Mouse (Mus musculus): Measurements from ENCODE around the gene Bend7.

Gene Bend7

DNA sequence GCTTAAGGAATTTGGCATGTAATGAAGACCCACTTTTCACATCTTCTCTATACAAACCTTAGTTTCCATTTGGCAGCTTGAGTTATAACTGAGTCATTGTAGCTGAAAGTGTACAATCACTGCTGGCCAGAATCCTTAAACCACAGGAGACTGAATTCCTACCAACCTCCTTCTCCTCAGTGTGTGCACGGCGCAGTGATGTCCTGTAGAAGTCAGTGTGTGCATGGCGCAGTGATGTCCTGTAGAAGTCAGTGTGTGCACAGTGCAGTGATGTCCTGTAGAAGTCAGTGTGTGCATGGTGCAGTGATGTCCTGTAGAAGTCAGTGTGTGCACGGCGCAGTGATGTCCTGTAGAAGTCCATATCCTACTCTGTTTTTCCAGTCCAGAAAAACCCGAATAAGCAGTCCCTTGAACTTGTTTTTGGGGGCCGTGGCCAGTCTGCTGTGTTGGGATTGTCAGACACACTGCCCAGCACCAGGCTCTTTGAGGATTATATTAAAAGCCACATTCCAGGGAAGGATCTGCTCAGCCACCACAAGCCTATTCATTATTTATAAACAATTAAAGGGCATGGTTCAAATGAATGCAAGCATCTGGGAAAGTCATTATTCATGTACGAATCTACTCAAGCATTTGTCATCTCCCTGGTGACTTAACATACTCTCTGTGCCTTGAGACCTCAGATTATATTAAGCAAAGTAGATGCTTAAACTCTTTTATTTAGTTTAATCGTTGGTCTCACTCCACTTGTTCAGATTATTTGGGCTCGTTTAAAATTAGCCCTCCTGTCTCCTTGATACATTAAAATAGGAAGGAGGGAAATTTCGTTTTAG lies 65.4 kb downstream of the Bend7 start:
- no peak for DNase-seq

DNA sequence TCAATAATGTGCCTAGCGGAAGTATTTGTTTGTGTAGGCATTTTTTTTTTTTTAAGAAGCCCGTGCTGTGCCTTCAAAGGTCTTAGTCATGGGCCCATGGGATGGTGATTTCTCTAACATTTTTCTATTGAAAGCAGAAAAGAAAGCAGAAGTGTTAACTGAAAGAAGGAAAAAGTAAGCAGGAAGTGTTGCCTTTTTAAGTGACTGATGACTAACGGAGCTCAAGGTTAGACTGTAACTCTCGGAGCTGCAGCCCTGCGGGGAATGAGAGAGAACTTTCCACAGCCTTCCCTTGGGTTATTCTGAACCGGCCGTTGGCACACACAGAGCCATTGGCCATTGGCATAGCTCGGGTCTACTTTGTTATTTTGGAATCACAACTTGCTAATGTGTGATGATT lies 66.4 kb downstream of the Bend7 start:
- DNase-seq, result no peak

DNA sequence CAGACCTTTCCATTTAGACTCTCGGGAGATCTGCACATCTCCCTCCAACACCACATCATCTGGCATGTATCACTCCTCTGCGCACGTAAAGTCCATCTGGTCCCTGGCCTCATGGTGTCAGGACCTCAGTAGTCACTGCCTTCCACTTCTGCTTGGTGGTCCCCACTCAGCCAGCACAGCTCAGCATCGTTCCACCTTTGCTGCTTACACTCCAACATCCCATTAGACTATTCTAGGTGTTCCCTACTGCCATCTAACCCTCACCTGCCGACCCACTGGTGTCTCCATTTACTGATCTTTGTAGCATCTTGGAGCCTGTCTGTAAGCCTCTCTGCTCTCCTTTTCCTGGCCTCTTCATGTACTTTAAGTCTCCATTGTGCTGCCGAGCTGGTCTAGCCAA lies 67.4 kb downstream of the Bend7 start:
- DNase-seq, result no peak

DNA sequence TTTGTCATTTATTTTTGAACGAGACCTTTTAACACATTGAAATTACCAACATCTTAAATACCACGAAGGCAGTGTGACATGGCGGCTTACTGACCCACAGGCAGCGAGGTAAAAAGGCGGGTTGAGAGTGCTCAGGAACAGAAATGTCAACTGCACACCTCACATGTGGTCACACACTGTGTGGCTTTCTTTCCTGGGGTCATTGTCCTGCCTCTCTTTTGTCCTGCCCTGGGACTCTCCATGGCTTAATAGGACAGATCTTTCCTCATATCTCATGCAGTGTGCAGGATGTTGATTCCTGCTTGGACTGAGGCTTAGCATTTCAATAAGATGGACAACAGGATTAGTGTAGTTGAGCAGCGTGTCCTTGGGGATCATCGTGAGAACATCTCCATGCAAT lies 69.6 kb downstream of the Bend7 start:
- no peak for DNase-seq

DNA sequence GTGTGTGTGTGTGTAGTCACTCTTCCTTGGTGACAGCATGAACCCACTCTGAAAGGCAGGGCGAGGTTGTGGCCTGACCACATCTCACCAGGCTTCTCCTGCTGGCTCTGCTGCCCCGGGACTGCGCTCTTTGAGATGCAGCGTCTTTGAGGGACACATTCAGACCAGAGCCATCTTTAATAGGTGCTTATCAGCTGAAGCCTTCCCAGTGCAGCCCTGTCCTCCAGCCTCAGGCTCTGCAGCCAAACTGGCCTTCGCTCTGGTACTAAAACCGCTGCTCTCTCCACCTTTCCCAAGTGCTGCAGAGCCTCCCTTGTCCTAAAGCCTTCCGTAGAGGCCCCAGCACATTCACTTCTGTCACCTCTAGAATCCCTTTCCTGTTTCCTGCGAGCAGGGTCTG lies 74.0 kb downstream of the Bend7 start:
- DNase-seq, result no peak

DNA sequence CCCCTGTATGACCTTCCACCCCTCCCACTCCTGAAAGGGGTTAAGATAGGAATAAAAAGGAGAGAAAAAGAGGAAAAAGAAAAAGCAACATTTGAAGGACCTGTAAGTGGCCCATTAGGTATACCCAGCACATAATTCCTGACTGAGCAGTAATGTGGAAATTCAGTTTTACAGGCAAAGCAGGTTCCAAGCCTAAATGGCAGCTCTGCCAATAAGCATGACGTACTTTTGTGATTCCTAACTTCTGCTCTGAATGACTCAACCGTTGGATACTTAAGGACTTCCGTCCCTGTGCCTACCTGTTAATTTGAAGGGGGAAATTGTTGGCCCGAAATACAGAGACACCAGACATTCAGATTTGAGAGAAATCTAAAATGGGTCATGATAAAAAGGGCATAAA lies 74.9 kb downstream of the Bend7 start:
- no peak for DNase-seq

DNA sequence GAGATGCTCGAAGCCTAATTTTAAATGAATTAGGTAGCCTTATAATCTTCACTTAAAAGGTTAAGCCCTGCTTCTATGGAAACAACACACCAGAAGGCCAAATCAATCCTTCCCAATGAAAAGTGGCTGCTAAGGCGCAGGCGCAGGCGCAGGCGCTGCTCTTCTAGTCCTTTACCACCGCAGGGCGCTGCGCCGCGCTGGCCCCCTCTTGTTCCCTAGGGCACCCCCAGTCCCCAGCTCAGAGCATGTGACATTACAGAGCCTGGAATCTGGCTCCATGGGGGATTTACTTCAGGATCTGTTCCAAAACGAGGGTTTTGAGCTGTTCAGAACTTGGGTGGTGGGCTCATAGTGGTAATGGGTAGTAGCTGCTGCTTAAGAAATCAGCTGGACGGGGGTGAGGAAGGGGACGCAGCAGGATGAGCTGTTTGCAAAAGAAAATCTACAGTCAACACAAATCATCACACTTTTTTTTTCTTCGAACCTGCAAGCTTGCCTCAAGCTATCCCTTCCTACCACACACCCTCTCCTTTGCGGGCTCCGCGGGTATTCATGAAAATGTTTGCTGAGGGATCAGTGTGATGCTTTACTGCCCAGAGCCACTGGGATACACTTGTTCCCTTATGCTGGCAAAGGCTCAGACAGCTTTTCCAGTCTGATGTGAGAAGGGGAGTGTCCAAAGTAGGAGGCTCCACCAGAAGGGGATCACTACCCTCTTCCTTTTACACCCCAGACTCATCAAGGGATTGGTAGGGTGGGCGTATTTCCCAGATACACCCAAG lies 85.0 kb downstream of the Bend7 start:
- no peak for DNase-seq

DNA sequence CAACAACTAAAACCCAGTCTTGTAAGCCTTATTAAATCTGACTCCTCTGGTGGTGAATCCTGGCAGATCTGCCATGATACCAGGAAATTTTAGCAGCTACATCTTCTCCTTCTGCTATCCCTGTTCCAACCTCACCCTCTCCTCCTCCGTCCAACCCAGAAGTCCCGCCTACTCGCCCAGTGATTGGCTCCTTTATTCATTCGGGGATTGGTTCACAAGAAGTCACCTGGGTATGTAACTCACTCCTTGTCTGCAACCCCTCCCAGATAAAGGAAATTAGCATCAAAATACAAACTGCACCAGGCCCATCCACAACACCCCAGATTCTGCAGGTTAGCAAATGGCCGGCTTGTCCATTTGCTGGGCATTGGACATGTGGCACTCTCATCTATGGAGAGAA lies 98.7 kb downstream of the Bend7 start:
- DNase-seq, result no peak

DNA sequence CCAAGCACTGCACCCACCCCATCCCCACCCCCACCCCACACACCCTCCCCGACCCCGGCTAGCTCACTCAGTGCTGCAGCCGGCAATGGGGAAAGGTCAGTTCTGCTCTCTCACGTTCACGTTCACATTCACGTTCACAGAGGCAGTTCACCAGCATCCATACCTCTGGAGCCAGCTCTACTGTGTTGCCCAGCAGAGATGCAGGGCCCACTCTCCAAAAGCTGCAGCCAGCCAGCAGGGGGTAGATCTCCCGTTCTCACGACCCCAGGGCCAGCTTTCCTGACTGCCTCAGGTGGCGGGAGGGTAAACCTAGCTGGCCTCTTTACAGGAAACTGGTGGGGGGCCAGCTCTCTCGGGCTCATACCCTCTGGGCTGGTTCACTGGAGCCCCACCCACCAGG lies 100.0 kb downstream of the Bend7 start:
- no peak for DNase-seq

DNA sequence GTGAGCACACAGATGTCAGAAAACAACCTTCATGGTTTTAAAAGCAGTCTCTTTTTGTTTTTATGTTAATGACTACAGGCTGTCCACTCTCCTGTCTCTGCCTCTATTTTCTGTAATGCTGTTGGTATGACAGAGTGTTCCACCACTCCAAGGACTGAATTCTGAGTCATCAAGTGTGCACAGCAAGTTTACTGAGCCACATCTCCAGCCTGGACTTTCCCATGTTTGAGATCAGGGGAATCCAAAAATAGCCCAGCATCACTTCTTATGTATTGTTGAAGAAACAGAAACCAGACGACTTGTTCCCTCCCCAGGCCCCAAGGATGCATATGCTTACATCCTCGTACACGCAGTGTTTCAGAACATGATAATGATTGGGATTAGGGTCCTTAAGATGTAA lies 102.6 kb downstream of the Bend7 start:
- DNase-seq, result no peak

DNA sequence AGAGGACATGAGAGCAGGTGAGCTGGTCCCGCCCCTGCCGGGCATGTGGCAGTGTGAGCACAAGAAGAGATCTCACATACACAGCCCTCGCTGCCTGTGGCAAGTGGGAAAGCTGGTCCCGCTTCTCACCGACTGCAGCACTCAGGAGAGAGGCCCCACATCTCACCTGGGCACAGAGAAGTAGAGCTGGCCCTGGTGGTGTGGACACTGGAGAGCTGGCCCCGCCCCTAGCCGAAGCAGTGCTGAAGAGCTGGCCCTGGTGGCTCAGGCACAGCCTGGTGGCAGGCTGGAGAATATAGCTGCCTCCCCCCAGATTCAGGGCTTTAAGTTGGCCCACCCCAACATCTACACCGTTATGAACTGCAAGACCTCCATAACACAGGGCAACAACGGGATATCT lies 106.4 kb downstream of the Bend7 start:
- no peak for DNase-seq

DNA sequence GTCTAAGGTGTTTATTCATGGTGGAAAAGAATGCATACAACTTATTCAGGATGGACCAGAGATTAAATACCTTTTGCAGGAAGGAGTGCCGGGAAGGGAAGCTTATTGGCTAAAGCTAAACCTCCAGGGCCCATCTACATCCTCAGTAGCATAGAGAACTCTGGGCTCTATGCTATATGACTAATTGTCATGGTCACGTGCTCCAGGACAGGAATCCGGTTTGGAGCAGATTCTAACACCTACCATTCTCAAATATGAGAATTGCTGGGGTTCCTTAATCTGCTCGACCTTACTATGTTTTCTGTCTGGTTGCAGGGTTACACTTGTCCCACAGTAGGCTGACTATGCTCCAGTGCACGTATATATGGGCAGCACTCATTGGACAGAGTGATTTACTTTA lies 110.4 kb downstream of the Bend7 start:
- DNase-seq, result no peak

DNA sequence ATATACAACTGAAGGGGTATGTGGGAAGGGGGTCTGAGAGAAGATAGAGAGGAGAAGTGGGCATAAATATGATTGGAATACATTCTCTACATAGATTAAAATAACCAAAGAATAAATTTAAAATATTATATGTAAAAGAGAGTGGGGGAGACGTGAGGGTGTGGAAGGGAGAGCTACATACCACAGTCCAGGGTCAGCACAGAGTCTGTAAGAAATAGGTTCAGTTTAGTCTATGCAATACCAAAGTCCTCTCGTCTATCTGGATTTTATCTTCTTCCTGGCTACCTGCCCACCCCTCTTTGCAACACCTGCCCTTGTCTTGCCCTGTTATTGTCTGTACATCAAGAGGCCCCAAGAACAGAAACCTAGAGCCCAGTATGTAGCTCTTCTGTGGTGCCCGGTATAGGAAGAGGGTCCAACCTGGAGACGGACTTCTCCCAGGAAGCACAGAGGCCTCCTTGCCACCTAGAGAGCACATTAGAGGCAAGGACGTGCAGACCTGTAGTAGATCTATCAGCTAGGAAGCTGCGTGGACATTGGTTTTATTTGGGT lies 110.9 kb downstream of the Bend7 start:
- no peak for DNase-seq

DNA sequence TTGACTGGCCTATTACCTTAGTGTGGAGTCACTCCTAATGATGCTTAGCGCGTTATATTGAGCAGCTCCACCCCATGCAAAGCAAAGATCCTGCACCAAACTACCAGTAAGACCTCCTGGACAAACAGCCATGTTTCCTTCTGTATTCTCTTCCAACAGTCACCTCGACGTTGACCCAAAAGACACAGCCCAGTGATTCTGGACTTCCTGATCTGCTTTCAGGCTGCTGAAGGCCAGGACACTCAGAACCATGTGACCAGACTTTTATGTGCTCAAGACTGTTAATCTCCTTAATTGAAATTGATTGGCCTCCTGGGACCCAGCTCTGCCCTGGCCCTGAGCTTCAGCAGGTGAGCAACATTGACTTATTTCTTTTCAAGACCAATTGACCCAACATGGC lies 111.4 kb downstream of the Bend7 start:
- DNase-seq, result no peak

DNA sequence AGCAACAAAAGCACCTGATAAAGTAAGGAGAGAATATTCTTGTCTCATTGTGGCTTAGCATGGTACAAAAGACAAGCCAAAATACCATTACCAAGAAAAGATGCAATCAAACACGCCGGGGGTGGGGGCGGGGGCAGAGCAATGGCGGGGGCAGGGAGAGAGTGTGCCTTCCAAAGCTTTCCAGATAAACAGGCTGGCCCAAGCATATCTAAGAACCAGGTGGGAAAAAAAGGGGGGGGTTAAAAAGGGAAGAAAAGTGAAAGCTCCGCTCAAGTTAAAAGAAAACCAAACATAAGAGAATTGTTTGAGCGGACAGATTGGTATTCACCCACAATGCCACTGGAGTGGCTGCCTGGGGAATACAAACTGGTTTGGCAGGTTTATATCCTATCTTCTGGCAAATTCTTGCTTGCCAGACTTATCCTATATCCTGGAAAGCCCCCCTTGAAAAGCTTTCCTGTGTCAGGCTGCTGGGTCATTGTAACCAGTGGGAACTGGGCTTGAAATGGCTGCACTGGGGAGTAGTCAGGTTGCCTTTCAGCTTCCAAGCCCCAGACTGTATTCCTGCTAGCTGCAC lies 111.9 kb downstream of the Bend7 start:
- no peak for DNase-seq

DNA sequence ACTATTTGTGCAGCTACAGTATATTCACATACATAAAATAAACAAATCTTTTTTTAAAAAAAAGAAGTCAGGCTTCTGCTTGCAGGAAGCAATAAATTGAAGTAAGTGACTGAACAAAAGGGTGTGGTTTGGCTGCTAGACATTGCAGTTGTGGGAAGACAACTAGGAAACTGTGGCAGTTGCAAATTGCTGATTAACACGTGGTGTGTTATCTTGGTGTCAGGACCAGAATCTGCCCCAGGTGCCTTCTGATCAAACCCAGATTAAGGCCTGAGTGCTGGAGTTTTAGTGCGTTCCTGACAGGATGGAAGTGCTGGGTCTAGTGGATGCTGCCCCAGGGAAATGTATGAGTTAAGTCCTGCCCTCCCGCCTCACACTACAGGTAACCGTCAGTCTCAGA lies 113.9 kb downstream of the Bend7 start:
- DNase-seq, result no peak

DNA sequence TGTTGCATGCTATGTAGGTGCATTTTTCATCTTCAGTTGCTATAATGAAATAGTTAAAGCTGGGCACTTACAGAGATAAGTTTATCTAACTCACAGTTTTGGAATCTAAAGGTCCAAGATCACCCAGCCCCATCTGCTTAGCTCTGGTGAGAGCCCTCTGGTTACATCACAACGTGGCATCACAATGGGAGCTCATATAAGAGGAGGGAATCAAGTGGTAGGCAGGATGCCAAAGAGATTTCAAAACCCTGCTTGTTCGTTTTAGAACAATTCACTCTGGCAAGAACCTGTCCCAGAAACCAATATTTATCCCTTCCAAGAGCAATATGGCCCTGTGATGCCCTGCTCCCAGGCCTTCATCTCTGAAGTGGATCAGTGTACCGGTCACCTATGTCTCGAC lies 114.5 kb downstream of the Bend7 start:
- DNase-seq, result no peak

DNA sequence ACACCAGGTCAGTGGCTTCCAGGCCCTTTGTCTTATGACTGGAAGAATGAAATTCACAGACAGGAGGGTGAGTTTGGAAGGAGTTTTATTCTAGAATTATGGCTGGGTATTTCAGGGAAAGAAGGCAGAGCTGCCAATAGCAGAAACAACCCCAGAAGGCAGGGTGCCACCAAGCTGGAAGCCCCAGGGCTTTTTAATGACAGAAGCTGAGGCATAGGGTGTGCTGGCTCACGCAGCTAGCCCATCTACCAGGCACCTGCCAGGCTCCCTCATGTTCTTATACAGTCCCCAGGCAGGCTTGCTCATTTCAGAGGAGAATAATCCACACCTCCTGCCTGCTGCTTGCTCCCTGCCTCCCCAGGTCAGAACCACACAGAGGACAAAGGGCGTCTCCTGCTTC lies 131.8 kb downstream of the Bend7 start:
- DNase-seq, result no peak
